Mouse (Mus musculus) cerebellum, adult 2 months (tissue): Measurements from ENCODE around the gene Vamp1. TPM values are rescaled to one million over a fixed set of nuclear protein-coding genes. Genes with fewer than 3 reads are reported as not detected.

Source experiments
- DNase-seq, 2 experiments: peaks; one replicate each; pipeline ENCODE4 v3.0.0; 2021
- H3K27ac ChIP-seq: fragments of 200-500 bp; 2 replicates; pipeline ENCODE4 v1.5.1; 2012; ENCODE audit warnings: low read length, control low read depth, inconsistent platforms; ENCODE audit not compliant: insufficient read depth
- H3K27me3 ChIP-seq: fragments of 200-500 bp; 2 replicates; pipeline ENCODE4 v1.6.1; 2012; ENCODE audit warnings: inconsistent platforms, mild to moderate bottlenecking, low read length, moderate library complexity; ENCODE audit not compliant: control insufficient read depth, insufficient read depth
- H3K4me1 ChIP-seq: fragments of 200-500 bp; 2 replicates; pipeline ENCODE4 v1.6.1; 2011; ENCODE audit warnings: low read length; ENCODE audit not compliant: control insufficient read depth, insufficient read depth
- H3K4me3 ChIP-seq: fragments of 200-500 bp; replicated peaks from 2 replicates; pipeline ENCODE3; 2011; ENCODE audit warnings: mild to moderate bottlenecking, low read depth, low read length, control low read depth; ENCODE audit not compliant: insufficient read depth
- CTCF ChIP-seq: fragments of 200-500 bp; IDR thresholded peaks from 2 replicates; pipeline ENCODE4 v1.5.1; 2011; ENCODE audit warnings: low read depth, mild to moderate bottlenecking, control low read depth, low read length, moderate library complexity, borderline replicate concordance; ENCODE audit not compliant: insufficient read depth
- POLR2A ChIP-seq: fragments of 200-500 bp; IDR thresholded peaks from 2 replicates; pipeline ENCODE4 v1.6.1; 2011; ENCODE audit warnings: low read length, control low read depth, borderline replicate concordance; ENCODE audit not compliant: insufficient read depth
- WGBS: fragments of 180-500 bp; shearing (Covaris S2); methylation state at CpG from one replicate; pipeline ENCODE4 v1.1.7; 2018; 5-methylcytosine and 5-hydroxymethylcytosine counted together
- polyA plus RNA-seq: library from polyadenylated mRNA; depleted of rRNA; stranded (reverse); fragments of >200 nt; gene quantifications from 2 replicates; pipeline ENCODE4 v1.2.3, GENCODE M21; 2012

Vamp1 gene
- polyA plus RNA-seq, 1 experiment: 718 TPM

- TF ChIP-seq POLR2A: no peak
- no peak for TF ChIP-seq CTCF
- Histone ChIP-seq H3K4me3 (no peak overlapping the region), H3K4me1 (peaks cover 3% of the 10 kb centered on the region; the same call in 1 of the 2 replicates), H3K27me3 (no peaks in the 10 kb centered on the region), H3K27ac (no peak overlapping the region)
- DNase-seq: no peak
- 77% methylated on average over 7 of the region's 7 CpGs for WGBS
Measured at GRCm38 (mm10) chr6:125193390-125193789, 22.0 kb upstream of the Vamp1 start.

- Histone ChIP-seq H3K4me3 (no peak overlapping the region), H3K4me1 (peaks cover 3% of the 10 kb centered on the region; the same call in 1 of the 2 replicates), H3K27me3 (no peaks in the 10 kb centered on the region), H3K27ac (0 out of 2 replicates have a peak overlapping the region, but pooled peaks have one; percentile 11)
- 17% methylated on average over 1 of the region's 1 CpGs for WGBS
- no peak for TF ChIP-seq CTCF
- TF ChIP-seq POLR2A: no peak
- DNase-seq: no peak
Measured at GRCm38 (mm10) chr6:125195541-125196075, 19.7 kb upstream of the Vamp1 start.

- no peak for DNase-seq
- Histone ChIP-seq H3K4me3 (no peak overlapping the region), H3K27ac (no peak overlapping the region), H3K27me3 (no peaks in the 10 kb centered on the region), H3K4me1 (peaks cover 3% of the 10 kb centered on the region; the same call in 1 of the 2 replicates)
- no peak for TF ChIP-seq POLR2A
- TF ChIP-seq CTCF: no peak
- WGBS: 56% methylated on average over 3 of the region's 3 CpGs
Measured at GRCm38 (mm10) chr6:125196301-125196700, 19.1 kb upstream of the Vamp1 start.

DNA sequence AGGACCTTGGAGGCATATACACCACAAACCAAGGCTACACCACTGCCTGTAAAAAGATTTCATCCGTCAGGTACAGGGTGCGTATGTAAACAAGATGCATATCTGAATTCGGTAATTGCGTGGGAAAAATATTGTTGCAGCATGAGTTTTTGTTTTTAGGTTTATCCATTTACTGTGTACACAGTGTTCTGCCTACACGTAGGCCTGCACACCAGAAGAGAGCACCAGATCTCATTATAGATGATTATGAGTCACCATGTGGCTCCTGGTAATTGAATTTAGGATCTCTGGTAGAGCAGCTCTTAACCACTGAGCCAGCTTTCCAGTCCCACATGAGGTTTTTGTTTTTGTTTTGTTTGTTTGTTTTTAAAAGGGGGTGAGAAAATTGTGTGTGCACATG, 18.2 kb upstream of the Vamp1 start:
- Histone ChIP-seq H3K4me3 (no peak overlapping the region), H3K27me3 (no peaks in the 10 kb centered on the region), H3K4me1 (peaks cover 3% of the 10 kb centered on the region; the same call in 1 of the 2 replicates), H3K27ac (no peak overlapping the region)
- TF ChIP-seq POLR2A: no peak
- TF ChIP-seq CTCF: no peak
- no peak for DNase-seq
- 85% methylated on average over 5 of the region's 5 CpGs for WGBS

GRCm38 (mm10) chr6:125210436-125210835, 4.9 kb upstream of the Vamp1 start:
- no peaks in the 10 kb centered on the region for H3K4me1 ChIP-seq
- H3K4me3 ChIP-seq: no peak overlapping the region
- no peak for TF ChIP-seq POLR2A
- no peak for TF ChIP-seq CTCF
- no peaks in the 10 kb centered on the region for H3K27me3 ChIP-seq
- WGBS: 95% methylated on average over 1 of the region's 1 CpGs
- no peak overlapping the region for H3K27ac ChIP-seq
- DNase-seq: no peak

DNA sequence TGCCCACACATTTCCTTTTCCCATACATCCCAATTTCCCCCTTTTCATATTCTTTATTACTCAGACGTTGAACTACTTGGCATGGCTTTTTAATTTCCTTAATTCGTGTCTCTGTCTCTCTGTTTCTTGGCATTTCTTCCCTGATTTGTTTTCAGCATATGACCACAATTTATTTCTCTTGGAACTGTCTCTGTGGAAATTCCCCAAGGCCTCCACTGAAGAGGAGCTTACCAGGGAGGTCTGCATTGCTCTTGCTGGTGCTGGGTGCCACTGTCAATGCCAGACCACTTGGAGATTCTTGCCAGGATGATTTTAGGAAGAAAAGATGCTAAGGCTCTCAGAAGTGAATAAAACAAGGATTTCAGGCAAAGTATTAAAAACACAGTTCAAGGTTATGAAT, 2.7 kb upstream of the Vamp1 start:
- Histone ChIP-seq H3K27me3 (no peaks in the 10 kb centered on the region), H3K4me1 (peaks cover 2% of the 10 kb centered on the region), H3K27ac (no peak overlapping the region), H3K4me3 (no peak overlapping the region)
- TF ChIP-seq CTCF (no peak), POLR2A (no peak)
- WGBS: 15% methylated on average over 2 of the region's 2 CpGs
- no peak for DNase-seq

DNA sequence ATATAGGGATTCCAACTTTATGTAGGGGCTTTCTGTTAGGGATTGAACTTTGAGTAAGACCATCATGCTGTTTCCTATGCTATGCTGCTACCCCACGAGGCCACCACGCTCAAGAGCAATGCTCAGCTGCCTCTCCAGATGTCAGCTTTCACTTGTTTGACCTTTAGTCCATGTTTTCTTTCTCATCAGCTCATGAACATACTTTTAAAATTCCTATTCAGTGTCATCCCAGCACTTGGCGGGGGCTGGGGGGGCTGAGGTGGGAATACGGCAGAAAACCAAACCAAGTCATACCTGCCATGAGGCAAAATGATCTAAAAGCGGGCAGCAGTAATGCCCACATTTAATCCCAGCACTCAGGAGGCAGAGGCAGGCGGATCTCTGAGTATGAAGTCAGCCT, 2.2 kb upstream of the Vamp1 start:
- Histone ChIP-seq H3K27me3 (no peaks in the 10 kb centered on the region), H3K4me1 (peaks cover 8% of the 10 kb centered on the region), H3K4me3 (no peak overlapping the region), H3K27ac (no peak overlapping the region)
- WGBS: 68% methylated on average over 6 of the region's 6 CpGs
- TF ChIP-seq CTCF (no peak), POLR2A (no peak)
- no peak for DNase-seq

DNA sequence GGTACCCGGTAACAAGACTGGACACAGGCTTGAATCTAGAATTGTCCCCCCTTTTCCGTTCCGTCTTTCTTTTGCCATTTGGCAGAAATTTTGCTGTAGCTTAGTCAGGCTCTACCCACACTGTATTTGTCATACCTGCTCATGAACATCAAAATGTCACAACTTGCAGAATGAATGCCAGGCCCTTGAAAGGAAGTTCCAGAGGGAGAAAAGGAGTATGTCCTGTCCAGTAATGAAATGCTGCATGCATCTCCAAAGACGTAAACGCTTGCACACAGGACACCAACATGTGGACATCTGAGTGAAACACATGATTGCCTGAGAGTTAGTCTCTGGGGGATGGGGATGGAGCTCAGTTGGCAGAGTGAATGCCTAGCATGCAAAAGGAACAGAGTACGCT, 1.6 kb upstream of the Vamp1 start:
- no peak for DNase-seq
- TF ChIP-seq POLR2A (no peak), CTCF (no peak)
- Histone ChIP-seq H3K27me3 (no peaks in the 10 kb centered on the region), H3K4me1 (peaks cover 9% of the 10 kb centered on the region), H3K4me3 (no peak overlapping the region), H3K27ac (no peak overlapping the region)
- WGBS: 49% methylated on average over 6 of the region's 6 CpGs

DNA sequence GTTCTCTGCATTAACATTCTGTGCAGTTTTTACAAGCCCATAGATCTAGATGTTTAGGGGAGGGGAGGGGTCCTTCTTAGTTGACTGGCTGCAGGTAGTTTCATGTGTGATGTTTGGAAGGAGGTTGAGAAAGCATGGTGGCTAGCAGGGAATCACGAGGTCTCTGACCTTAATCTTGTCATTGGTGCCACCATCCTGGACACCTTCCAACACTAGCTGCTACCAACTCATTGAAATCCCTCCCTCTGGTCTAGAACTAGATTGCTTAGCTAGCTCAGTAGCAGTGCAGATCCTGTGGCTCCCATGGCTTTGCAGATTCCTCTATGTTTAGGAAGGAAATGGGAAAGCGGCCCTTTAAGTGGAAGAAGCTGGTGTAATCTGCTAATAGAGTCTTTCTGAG, 1.5 kb downstream of the Vamp1 start:
- peak overlapping the region; percentile 18 for H3K4me3 ChIP-seq
- peak; percentile 47 to 58 for DNase-seq
- H3K27ac ChIP-seq: no peak overlapping the region

More for the DNA sequence above, 1.5 kb downstream of the Vamp1 start:
- TF ChIP-seq POLR2A (no peak), CTCF (no peak)
- H3K4me1 ChIP-seq: peaks cover 9% of the 10 kb centered on the region
- 44% methylated on average over 2 of the region's 2 CpGs for WGBS
- no peaks in the 10 kb centered on the region for H3K27me3 ChIP-seq
